In genomic region chr3:129622120-129622519, GRCm38 (mm10) we compare ENCODE assay signal across 9 mouse cellular contexts.
DNase-seq lines count a peak whose midpoint lies in the region; TF ChIP-seq lines count a peak whose summit lies in the region.
"Had no signal": no experiment of that assay in that cellular context is flagged by ENCODE, and none has a peak within 500 bp of the region (broad histone marks: within the 10 kb centered on the region; RNA-seq: fewer than 3 reads in every experiment).

No protein-coding gene starts in this region.

- no peak for TF ChIP-seq EP300 in heart, adult 2 months (IDR thresholded peaks at IDR 0.05; ENCODE audit: insufficient read depth, low read depth, low read length)

- TF ChIP-seq POLR2A in heart, adult 2 months (IDR thresholded peaks at IDR 0.05; ENCODE audit: insufficient read depth, low read depth, low read length), result no peak

- no peak for DNase-seq in heart, adult 2 months
- DNase-seq in heart, adult 18-20 months, result no peak
- peak; percentile 14 to 26 for DNase-seq in B cell, adult 2 months
- DNase-seq in T-cell, adult 2 months (ENCODE audit: low spot score), result peak; percentile 10
- DNase-seq in kidney, postnatal 14 days, result peak; percentile 28
- DNase-seq in urinary bladder, postnatal 36 days (ENCODE audit: low spot score in 2 of 2), result no peak
- no peak for DNase-seq in cerebellum, adult 9-11 months
- DNase-seq in left cerebral cortex, adult 11 months (ENCODE audit: low spot score), result no peak

- H3K27me3 ChIP-seq in heart, adult 2 months (ENCODE audit: control insufficient read depth, insufficient read depth, low read length), result no peaks in the 10 kb centered on the region

- peaks cover 4% of the 10 kb centered on the region; the same call in 1 of the 2 replicates for H3K4me1 ChIP-seq in heart, adult 2 months (ENCODE audit: control insufficient read depth, insufficient read depth, low read length)

- peak; percentile 46 for TF ChIP-seq CTCF in heart, adult 2 months (IDR thresholded peaks at IDR 0.05)

- 81% methylated on average over 9 of the region's 9 CpGs for WGBS in heart, adult 2 months

- no peaks in the 10 kb centered on the region for H3K36me3 ChIP-seq in heart, adult 2 months (ENCODE audit: control insufficient read depth, insufficient read depth, low read length)

- H3K9ac ChIP-seq in heart, adult 2 months (ENCODE audit: low read depth, low read length), result no peak overlapping the region

- intact Hi-C loops in heart, adult 2 months (cut with DNase I), result no loop called here

- no peak overlapping the region for H3K27ac ChIP-seq in heart, adult 2 months
- H3K27ac ChIP-seq: macrophage had no signal

- no peaks in the 10 kb centered on the region for H3K79me2 ChIP-seq in heart, adult 2 months (replicated peaks; ENCODE audit: control insufficient read depth, insufficient read depth, low read length)

- no peak overlapping the region for H3K4me3 ChIP-seq in heart, adult 2 months

Comparison
In these comparisons a context has a peak if more than half of its experiments do, and no peak if none do; other contexts are left out.
1. DNase-seq: peak in B cell, adult 2 months (2 of 2), T-cell, adult 2 months (single experiment) and kidney, postnatal 14 days (single experiment); none in heart, adult 2 months (0 of 2), heart, adult 18-20 months (0 of 2), urinary bladder, postnatal 36 days (0 of 2), cerebellum, adult 9-11 months (single experiment) and left cerebral cortex, adult 11 months (single experiment).